Comparison of ENCODE assay signal across 17 mouse cellular contexts in genomic region chr4:72193276-72193675, GRCm38 (mm10). TPM values are rescaled to one million over a fixed set of nuclear protein-coding genes. Genes with fewer than 3 reads are reported as not detected.
DNase-seq lines count a peak whose midpoint lies in the region; ATAC-seq lines count a peak whose summit lies in the region.
"Had no signal": no experiment of that assay in that cellular context is flagged by ENCODE, and none has a peak within 500 bp of the region (broad histone marks: within the 10 kb centered on the region; RNA-seq: fewer than 3 reads in every experiment).

No protein-coding gene starts in this region.

- H3K27ac ChIP-seq in heart, embryonic 15.5 days = no peak overlapping the region
- H3K27ac ChIP-seq in midbrain, embryonic 14.5 days (replicated peaks; ENCODE audit: low read depth, low read length) = no peak overlapping the region
- H3K27ac ChIP-seq in midbrain, embryonic 11.5 days (ENCODE audit: low read depth, low read length) = no peak overlapping the region
- H3K27ac ChIP-seq in liver, embryonic 13.5 days = no peak overlapping the region
- H3K27ac ChIP-seq: embryonic facial prominence, embryonic 12.5 days; forebrain, embryonic 15.5 days; hindbrain, embryonic 13.5 days; hindbrain, postnatal 0 days had no signal

- H3K9ac ChIP-seq in heart, embryonic 15.5 days = no peak overlapping the region
- H3K9ac ChIP-seq in midbrain, embryonic 14.5 days (replicated peaks; ENCODE audit: low read length) = no peak overlapping the region
- no peak overlapping the region for H3K9ac ChIP-seq in midbrain, embryonic 11.5 days (ENCODE audit: low read length)
- no peak overlapping the region for H3K9ac ChIP-seq in liver, embryonic 13.5 days
- H3K9ac ChIP-seq: embryonic facial prominence, embryonic 12.5 days; forebrain, embryonic 15.5 days; hindbrain, embryonic 13.5 days had no signal

- peaks cover 75% of the 10 kb centered on the region for H3K27me3 ChIP-seq in heart, embryonic 15.5 days
- no peaks in the 10 kb centered on the region for H3K27me3 ChIP-seq in midbrain, embryonic 14.5 days (ENCODE audit: control insufficient read depth, insufficient read depth, low read length)
- H3K27me3 ChIP-seq in midbrain, embryonic 11.5 days (ENCODE audit: control insufficient read depth, insufficient read depth, low read length) = no peaks in the 10 kb centered on the region; the same call in 1 of the 2 replicates
- no peaks in the 10 kb centered on the region for H3K27me3 ChIP-seq in liver, embryonic 13.5 days
- H3K27me3 ChIP-seq: embryonic facial prominence, embryonic 12.5 days; forebrain, embryonic 15.5 days; hindbrain, embryonic 13.5 days had no signal

- no peaks in the 10 kb centered on the region for H3K9me3 ChIP-seq in heart, embryonic 15.5 days (replicated peaks)
- no peaks in the 10 kb centered on the region for H3K9me3 ChIP-seq in midbrain, embryonic 14.5 days (ENCODE audit: control insufficient read depth, low read length)
- no peaks in the 10 kb centered on the region for H3K9me3 ChIP-seq in midbrain, embryonic 11.5 days (ENCODE audit: control insufficient read depth, low read length)
- no peaks in the 10 kb centered on the region for H3K9me3 ChIP-seq in liver, embryonic 13.5 days (replicated peaks)
- H3K9me3 ChIP-seq: embryonic facial prominence, embryonic 12.5 days; forebrain, embryonic 15.5 days; hindbrain, embryonic 13.5 days had no signal

- ATAC-seq in heart, embryonic 15.5 days (replicated peaks; ENCODE audit: insufficient number of reproducible peaks, insufficient read depth, low FRiP score, low read depth) = peak; percentile 62; the same call in 1 of the 2 replicates
- ATAC-seq in midbrain, embryonic 14.5 days (ENCODE audit: low FRiP score, low TSS enrichment) = no peak
- no peak for ATAC-seq in midbrain, embryonic 11.5 days (ENCODE audit: low FRiP score)
- peak; percentile 57 for ATAC-seq in liver, embryonic 13.5 days (ENCODE audit: low read depth)
- ATAC-seq in megakaryocyte-erythroid progenitor cell, adult 5-6 weeks (replicated peaks; ENCODE audit: low FRiP score, low TSS enrichment, poor library complexity, severe bottlenecking) = peak; percentile 84
- ATAC-seq: forebrain, embryonic 15.5 days; hindbrain, postnatal 0 days had no signal

- DNase-seq in heart, postnatal 4 days = no peak
- DNase-seq in midbrain, embryonic 14.5 days = no peak
- DNase-seq in midbrain, embryonic 11.5 days (ENCODE audit: low spot score, missing footprints) = no peak
- DNase-seq in liver, embryonic 13.5 days = no peak
- DNase-seq in kidney, postnatal 4 days = no peak
- DNase-seq in neural tube, embryonic 10.5 days (ENCODE audit: extremely low spot score, low spot score) = no peak
- DNase-seq: adrenal gland, adult 8-10 months; adrenal gland, postnatal 36 days; cerebellum, adult 8-10 months; cerebellum, postnatal 14 days; gastrocnemius, postnatal 10 days had no signal

- no peak overlapping the region for H3K4me2 ChIP-seq in heart, embryonic 15.5 days
- 0 out of 2 replicates have a peak overlapping the region, but pooled peaks have one; percentile 2 for H3K4me2 ChIP-seq in midbrain, embryonic 14.5 days (ENCODE audit: low read length)
- H3K4me2 ChIP-seq in midbrain, embryonic 11.5 days = no peak overlapping the region
- no peak overlapping the region for H3K4me2 ChIP-seq in liver, embryonic 13.5 days
- H3K4me2 ChIP-seq: embryonic facial prominence, embryonic 12.5 days; forebrain, embryonic 15.5 days had no signal

- no peaks in the 10 kb centered on the region for H3K36me3 ChIP-seq in heart, embryonic 15.5 days
- no peaks in the 10 kb centered on the region for H3K36me3 ChIP-seq in midbrain, embryonic 14.5 days (ENCODE audit: control insufficient read depth, insufficient read depth, low read length)
- H3K36me3 ChIP-seq in midbrain, embryonic 11.5 days (ENCODE audit: control insufficient read depth, insufficient read depth, low read length) = peaks cover 3% of the 10 kb centered on the region; the same call in 1 of the 2 replicates
- H3K36me3 ChIP-seq in liver, embryonic 13.5 days = peaks cover 38% of the 10 kb centered on the region; the same call in 1 of the 2 replicates
- H3K36me3 ChIP-seq: forebrain, embryonic 15.5 days had no signal

- H3K4me1 ChIP-seq in heart, embryonic 15.5 days (replicated peaks) = peaks cover 37% of the 10 kb centered on the region
- peaks cover 44% of the 10 kb centered on the region for H3K4me1 ChIP-seq in midbrain, embryonic 14.5 days (ENCODE audit: control insufficient read depth, insufficient read depth, low read length)
- peaks cover 19% of the 10 kb centered on the region for H3K4me1 ChIP-seq in midbrain, embryonic 11.5 days (ENCODE audit: control insufficient read depth, insufficient read depth, low read length)
- H3K4me1 ChIP-seq in liver, embryonic 13.5 days (replicated peaks) = peaks cover 53% of the 10 kb centered on the region

- WGBS in heart, embryonic 15.5 days = 39% methylated on average over 1 of the region's 1 CpGs
- 82% methylated on average over 1 of the region's 1 CpGs for WGBS in midbrain, embryonic 14.5 days
- WGBS in midbrain, embryonic 11.5 days = 86% methylated on average over 1 of the region's 1 CpGs
- whole genome bisulfite sequencing in liver, embryonic 13.5 days (ENCODE audit: insufficient replicate concordance) = 22% methylated on average over 1 of the region's 1 CpGs

- H3K4me3 ChIP-seq in heart, embryonic 15.5 days = no peak overlapping the region
- H3K4me3 ChIP-seq in midbrain, embryonic 14.5 days (replicated peaks; ENCODE audit: low read depth, low read length) = no peak overlapping the region
- H3K4me3 ChIP-seq in midbrain, embryonic 11.5 days (ENCODE audit: low read depth, low read length) = no peak overlapping the region
- H3K4me3 ChIP-seq in liver, embryonic 13.5 days (replicated peaks) = no peak overlapping the region
- H3K4me3 ChIP-seq: embryonic facial prominence, embryonic 12.5 days; forebrain, embryonic 15.5 days; hindbrain, embryonic 13.5 days had no signal

RNA-seq across cellular contexts. Expression of gene Tle1, which starts 7.4 kb away (rescaled TPM):
- polyA plus RNA-seq in heart, embryonic 15.5 days (2015; fragmentation: Nextera tagmentation; extraction: Ambion mirVana) = 6.1 and 10.1 TPM in 2 replicates
- total RNA-seq in heart, postnatal 4 days (2021) = 10 to 100 TPM; 11.1 to 13.3 TPM
- polyA plus RNA-seq in midbrain, embryonic 14.5 days (2014; fragmentation: Nextera tagmentation; extraction: Ambion mirVana) = 43.5 and 51.0 TPM in 2 replicates
- 34.6 and 40.4 TPM in 2 replicates for polyA plus RNA-seq in midbrain, embryonic 11.5 days (2014; fragmentation: Nextera tagmentation; extraction: Ambion mirVana)
- polyA plus RNA-seq in liver, embryonic 13.5 days (2015; fragmentation: Nextera tagmentation; extraction: Ambion mirVana) = 5.6 and 6.1 TPM in 2 replicates
- total RNA-seq in megakaryocyte-erythroid progenitor cell, adult 5-6 weeks (2014; fragmentation: Nextera tagmentation) = 7.4 and 9.4 TPM in 2 replicates
- total RNA-seq in megakaryocyte-erythroid progenitor cell, adult 5-6 weeks (2017) = 14.2 and 19.4 TPM in 2 replicates

Comparison
In these comparisons a context has a peak if more than half of its experiments do, and no peak if none do; other contexts are left out.
1. ATAC-seq: peak in heart, embryonic 15.5 days (single experiment), liver, embryonic 13.5 days (single experiment) and megakaryocyte-erythroid progenitor cell, adult 5-6 weeks (single experiment); none in midbrain, embryonic 14.5 days (single experiment) and midbrain, embryonic 11.5 days (single experiment).